Mouse (Mus musculus): Measurements from ENCODE around the gene Atg4d.
"Not testable (repeated sequence)": the region's sequence is repeated elsewhere in the genome, so short reads cannot be mapped to it uniquely, and the experiment has no call there.

The Atg4d gene

DNA sequence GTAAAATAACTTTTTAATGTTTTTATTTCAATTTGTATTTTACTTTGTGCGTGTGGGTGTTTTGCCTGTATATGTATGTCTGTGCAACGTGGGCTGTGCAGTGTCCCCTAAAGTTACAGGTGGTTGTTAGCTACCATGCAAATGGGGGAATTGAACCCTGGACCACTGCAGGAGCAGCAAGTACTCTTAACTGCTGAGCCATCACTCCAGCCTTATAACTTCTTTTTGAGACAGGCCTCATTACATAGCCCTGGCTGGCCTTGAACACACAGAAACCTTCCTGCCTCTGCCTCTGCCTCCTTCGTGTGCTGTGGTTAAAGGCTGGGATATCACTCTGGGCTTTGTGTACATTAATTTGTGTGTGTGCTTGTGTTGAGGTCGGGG lies 25.6 kb upstream of the Atg4d start:
- in situ Hi-C loops (cut with MboI, MseI), result no loop called here

DNA sequence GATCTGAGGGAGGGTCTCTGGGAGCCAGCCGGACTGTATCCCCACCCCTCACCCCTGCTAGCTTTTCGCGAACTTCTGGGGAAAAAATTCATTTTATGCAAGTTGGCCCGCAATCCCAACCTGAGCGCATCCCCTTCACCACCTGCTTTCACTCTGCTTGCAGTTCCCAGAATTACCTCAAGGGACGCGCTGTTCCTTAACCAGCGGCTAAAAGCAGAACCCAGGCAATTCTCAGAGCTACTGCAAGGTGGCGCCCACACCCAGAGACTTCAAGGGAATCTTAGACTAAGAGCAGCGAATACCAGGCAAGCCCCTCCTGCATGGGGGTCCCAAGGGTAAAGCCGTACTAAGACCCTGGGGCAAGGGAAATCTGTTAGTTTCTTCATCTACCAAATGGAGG lies 23.8 kb upstream of the Atg4d start:
- in situ Hi-C loops (cut with MboI, MseI), result no loop called here

DNA sequence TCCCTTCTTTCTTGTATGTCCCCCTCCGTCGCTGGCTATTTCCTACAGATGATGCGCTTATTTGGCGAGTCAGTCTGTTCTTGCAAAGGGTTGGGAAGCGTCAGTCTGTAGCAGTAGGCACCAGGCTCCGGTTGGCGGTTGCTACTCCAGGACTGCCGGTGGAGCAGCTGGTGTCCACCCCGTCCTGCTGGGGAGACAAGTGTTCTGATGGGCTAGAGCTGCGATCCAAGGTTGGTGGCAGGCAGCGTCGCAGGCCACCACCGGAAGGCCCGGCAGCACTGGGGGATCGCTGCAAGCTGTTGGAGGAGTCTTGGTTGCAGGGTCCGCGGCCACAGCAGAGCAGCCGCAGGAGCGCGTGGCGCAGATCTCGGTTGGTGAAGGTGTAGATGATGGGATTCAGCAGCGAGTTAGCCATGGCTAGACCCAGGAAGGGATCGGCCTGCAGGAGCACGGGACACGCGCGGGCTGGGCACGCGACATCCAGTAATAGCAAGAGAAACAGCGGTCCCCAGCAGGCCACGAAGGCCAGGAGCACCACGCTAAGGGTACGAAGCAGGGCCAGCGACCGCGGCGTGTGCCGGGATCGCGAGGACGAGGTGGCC lies 21.2 kb upstream of the Atg4d start:
- in situ Hi-C loops (cut with MboI, MseI), result no loop called here

DNA sequence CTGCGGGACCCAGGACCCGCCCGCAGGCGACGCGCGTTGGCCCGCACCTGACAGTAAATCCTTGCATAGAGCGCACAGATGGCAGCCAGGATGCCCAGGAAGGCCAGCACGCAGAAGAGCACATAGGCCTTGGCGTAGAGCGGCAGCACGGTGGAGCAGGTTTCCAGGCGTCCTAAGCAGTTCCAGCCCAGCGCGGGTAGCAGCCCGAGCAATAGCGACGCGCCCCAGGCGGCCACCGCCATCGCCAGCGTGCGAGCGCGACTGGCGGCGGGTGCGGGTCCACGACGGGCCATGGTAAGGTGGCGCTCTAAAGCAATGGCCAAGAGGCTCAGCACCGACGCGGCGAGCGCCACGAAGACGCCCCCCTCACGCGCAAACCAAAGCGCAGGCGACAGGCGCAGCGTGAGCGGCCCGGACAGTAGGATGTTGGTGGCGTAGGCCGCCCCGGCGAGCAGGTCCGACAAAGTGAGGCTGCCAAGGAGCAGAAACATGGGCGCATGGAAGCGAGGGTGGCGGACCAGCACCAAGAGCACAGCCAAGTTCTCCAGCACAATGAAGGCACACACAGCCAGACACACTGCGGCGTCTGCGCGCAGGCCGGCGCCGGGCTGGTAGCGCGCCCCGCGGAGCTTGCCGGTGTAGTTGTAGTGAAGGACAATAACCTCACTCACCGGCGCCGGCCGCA lies 20.5 kb upstream of the Atg4d start:
- in situ Hi-C loops (cut with MboI, MseI), result no loop called here

DNA sequence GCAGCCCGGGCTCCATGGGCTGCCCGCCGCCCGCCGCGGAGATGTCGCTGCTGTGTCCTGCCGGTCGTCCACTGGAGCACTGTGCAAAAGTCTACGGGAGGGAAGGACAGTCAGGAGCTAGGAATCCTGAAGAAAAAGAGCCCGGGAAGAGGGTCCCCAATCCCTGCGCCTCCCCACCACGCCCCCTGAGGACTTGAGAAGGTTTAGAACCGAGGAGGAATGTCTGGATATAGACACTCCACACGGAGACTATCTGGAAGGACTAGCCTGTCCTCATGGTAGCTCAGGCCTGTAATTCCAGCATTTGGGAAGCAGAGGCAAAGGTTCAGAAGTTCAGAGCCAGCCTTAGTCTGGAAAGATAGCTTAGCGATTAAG lies 20.0 kb upstream of the Atg4d start:
- in situ Hi-C loops (cut with MboI, MseI), result no loop called here

DNA sequence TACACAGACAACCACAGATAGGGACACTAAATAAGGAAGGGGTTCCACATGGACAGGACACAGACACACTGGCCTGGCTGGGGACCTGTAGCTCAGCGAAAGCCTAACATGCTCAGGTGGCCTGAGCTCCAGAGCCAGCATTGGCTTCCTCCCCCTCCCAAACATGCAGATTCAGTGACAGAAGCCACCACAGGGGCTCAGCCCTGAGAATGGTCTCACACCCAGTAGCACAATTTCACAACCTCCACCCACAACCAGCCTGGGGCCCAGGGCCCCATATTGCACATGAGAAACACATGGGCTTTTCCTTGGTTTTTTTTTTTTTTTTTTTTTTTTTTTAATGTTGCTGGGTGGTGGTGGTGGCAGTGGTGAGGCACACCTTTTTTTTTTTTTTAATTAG lies 18.8 kb upstream of the Atg4d start:
- in situ Hi-C loops (cut with MboI, MseI), result no loop called here

DNA sequence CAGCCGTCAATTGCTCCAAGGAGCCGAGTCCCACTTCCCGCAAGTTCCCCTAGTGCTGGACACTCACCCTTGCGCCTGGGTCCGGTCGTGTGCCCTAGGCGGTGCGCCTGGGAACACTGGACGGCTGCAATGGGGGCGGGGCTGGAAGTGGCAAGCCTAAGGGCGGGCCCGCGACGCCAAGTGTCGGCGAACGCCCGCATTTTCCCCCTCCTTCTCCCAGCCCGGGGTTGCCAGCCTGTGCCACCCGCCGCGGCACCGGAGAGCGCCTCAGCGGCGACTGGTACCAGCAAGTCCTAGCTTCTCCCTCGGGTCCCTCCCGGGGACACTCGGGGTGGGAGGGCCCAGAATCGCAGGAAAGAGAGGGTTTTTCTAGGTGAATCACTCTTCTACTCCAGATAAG lies 16.8 kb upstream of the Atg4d start, which contains the start of gene S1pr5:
Gene S1pr5 (minus strand): TSS at position 118 of the 400 bp plus-strand sequence.
- in situ Hi-C loops (cut with MboI, MseI), result no loop called here

DNA sequence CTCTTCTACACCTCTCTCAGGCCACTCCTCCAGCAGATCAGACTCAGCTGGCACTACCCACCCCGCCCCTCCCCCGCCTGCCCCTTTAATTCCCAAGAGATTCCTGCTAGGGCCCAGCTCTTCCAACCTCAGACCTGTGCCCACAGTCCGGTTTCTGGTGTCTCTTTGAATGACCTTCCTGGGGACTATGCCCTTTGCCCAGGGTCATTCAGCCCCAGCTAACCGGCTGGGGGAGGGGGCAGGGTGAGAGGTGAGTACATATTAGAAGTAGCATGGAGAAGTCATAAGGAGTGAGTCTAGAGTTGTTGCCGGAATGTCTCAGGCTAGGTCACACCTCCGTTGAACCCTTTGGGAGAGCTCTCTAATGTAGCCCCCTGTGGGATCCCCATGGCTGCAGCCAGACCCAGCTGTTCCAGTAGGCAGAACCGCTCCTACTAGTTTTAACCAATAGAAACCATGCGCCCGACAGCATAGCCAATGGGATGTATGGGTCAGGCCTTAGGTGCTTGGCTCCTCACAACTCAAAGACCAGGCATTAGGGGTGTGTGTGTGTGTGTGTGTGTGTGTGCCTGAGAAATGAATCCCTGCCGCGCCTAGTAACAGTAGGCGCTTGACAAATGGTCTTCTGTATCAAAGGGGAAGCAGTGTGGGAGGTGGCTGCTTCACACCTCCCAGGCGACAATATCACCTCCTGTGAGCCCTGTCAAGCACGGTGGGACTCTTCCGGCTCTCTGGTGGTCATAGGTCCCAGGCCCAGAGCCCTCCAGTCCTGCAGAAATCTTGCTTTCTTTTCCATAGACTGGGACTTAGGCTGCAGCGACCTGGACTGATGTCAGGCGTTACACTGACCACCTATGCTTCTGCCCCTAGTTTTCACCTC lies 15.2 kb upstream of the Atg4d start:
- in situ Hi-C loops (cut with MboI, MseI), result no loop called here

DNA sequence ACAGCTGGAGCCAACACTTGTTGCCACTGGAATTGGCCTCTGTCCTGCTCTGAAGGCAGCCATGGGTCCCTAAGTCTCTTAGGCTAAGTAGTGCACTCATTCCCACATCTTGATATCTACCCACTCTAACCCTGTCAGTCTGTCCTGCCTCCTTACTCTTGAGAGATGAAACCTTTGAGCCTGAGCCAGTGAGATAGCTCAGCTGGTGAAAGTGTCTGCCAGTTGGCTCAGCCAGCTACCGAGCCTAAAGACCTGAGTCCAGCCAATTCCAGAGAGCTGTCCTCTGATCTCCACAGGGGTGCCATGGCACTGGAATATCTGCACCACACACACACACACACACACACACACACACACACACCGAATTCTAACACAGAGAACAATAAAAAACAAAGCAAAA lies 14.6 kb upstream of the Atg4d start:
- in situ Hi-C loops (cut with MboI, MseI), result no loop called here

DNA sequence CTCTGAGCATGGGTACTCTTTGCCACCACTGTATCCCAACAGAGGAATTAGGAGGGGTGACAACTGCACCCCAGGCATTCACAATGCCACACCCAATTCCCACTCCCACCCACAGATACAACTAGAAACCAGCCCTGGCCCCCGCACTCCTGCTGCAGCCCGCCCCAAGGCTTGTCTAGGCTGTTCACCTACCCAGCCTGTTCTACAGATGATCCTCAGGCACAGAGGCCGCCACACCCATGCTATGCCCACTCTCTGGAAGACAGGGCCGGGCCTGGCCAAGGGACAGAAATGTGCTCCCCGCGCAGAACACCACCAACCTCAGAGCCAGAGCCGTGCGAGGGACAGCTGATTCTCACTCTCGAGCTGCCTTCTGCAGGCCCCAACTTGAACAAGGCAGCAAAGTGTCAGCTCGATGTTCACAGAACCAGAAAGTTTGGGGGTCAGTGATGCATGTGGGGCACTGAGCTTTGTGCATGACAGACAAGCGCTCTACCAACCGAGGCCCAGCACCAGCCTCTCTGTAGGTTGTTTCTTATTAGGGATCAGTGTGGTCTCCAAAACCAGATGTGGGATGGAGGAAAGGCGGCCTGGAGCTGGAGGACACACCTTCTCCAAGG lies 13.9 kb upstream of the Atg4d start:
- in situ Hi-C loops (cut with MboI, MseI), result no loop called here

DNA sequence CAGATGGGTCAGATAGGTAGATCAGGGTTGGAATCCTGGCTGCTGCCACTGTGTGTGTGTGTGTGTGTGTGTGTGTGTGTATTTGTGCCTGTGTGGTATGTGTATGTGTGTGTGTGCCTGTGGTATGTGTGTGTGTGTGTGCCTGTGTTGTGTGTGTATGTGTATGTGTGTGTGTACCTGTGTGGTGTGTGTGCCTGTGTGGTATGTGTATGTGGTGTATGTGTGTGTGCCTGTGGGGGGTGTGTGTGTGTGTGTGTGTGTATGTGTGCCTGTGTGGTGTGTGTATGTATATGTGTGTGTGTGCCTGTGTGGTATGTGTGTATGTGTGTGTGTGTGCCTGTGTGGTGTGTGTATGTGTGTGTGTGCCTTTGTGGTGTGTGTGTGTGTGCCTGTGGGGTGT lies 10.4 kb upstream of the Atg4d start:
- in situ Hi-C loops (cut with MboI, MseI), result no loop called here

DNA sequence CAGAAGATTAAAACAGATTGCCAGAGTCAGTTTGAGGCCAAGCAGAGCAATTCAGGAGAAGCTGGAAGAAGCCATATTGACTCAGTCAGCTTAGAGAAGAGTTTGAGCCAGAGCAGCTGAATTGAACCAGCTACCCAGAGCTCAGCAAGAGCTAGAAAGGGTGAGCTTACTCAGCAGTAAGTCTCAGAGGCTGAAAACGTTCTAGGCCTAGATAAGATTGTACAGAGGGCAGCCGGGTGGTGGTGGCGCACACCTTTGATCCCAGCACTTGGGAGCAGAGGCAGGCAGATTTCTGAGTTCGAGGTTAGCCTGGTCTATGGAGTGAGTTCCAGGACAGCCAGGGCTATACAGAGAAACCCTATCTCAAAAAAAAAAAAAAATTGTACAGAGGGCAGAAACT lies 8.7 kb upstream of the Atg4d start:
- in situ Hi-C loops (cut with MboI, MseI), result not testable (repeated sequence)

DNA sequence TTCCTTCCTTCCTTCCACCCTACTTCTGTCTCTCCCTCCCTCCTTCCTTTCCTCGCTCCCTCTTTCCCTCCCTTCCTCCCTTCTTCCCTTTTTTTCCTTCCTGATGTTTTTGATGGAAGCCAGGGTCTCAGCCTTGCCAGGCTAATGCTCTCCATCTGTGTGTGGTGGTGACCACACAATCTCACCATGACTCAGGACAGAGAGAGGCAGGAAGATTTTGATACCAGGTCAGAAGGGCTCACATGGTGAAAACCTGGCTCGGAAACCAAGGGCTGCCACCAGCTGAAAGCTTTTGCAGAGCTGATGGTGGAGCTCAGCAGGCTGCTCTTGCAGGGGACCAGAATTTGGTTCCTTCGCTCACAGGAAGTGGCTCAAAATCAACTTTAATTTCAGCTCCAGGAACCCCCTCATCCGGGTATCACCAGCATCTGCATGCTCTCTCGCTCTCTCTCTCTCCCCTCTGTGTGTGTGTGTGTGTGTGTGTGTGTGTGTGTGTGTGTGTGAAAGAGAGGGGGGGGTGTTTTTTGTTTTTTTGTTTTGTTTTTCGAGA lies 4.5 kb upstream of the Atg4d start:
- in situ Hi-C loops (cut with MboI, MseI), result no loop called here

DNA sequence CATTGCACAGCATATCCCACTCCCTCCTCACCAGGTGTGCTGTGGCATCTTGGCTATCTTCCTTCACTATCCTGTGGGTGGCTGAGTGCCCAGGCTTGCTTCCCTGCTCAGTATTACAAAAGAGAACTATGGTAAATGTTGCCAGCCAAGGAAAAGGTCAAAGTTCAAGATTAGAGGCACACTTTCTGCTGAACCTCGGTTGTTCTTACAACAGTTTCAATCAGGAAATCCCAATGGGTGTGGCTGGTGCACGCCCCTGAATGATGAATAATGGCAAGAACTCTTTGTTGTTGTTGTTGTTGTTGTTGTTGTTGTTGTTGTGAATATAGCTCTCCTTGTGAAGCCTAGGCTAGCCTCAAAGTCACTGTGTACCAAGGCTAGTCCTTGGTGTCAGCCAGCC lies 3.3 kb upstream of the Atg4d start:
- in situ Hi-C loops (cut with MboI, MseI), result no loop called here

DNA sequence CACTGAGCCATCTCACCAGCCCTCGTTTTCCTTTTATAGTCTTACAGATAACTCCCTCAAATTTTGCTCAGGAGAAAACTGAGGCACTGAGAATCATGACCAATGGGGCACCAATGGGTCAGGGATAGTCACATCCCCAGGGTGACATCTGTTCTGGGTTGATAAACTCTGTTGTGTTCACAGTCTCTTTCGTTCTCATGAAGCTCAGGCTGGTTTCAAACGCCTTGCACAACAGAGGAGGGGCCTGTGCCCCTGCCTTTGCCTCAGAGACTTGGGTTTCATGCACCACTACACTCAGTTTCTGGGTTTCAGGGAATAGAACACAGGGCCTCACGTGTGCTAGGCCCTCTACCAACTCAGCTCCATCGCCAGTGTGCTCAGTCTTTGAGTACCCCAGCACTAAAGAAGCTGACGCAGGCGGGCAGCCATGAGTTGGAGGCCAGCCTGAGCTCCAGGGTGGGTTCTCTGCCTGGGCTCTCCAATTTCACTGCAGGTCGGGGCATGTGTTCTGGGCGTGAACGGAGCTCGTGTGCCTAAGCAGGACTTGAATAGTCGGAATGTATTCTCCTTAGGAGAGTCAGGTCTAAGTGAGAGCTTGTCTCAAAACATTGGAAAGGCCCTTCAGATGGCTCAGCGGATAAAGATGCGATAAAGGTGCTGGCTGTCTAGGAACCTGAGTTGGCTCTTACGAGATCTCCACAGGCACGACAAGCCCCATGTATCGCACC lies 657 bp upstream of the Atg4d start:
- in situ Hi-C loops (cut with MboI, MseI), result no loop called here

DNA sequence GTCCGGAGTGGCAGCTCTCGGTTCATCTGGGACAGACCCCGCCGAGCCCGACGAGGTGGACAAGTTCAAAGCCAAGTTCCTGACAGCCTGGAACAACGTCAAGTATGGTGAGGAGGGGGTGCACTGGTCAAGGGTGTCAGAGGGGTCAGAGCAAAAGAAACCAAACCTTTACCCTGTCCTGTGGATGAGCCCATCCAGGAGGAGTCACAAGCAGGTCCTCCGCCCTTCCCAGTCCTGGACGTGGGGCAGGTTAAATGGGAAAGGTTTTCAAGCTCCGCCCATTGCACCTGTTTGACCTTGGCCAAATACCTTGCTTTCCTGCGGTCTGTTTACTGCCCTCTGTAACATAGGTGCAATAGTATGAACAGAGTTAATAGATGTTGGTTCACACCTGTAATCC lies 518 bp downstream of the Atg4d start:
- in situ Hi-C loops (cut with MboI, MseI), result no loop called here

DNA sequence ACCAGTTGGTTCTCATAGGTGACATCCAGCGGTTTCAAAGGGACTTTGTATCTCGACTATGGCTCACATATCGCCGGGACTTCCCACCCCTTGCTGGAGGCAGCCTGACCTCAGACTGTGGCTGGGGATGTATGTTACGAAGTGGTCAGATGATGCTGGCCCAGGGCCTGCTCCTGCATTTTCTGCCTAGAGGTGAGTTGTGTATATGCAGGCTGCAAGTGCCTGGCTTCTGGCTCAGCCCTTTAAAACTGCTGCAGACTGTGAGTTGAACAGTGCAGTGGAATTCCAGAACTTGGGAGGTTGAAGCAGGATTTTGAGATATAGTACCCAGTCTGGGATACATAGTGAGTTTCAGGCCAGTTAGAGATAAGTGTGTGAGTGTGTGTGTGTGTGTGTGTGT lies 1.8 kb downstream of the Atg4d start:
- in situ Hi-C loops (cut with MboI, MseI), result no loop called here

DNA sequence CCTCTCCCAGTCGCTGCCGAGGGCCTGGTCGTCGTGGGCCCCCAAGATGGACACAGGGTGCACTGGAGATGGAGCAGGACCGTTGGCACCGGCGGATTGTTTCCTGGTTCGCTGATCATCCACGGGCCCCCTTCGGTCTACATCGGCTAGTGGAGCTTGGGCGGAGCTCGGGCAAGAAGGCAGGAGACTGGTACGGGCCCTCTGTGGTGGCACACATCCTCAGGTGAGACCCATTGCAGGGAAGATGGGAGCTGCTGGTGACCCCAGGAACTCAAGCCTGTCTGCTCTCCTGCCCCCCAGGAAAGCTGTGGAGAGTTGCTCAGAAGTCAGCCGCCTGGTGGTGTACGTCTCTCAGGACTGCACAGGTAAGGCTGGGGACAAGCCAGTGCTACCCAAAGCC lies 3.2 kb downstream of the Atg4d start:
- in situ Hi-C loops (cut with MboI, MseI), result no loop called here

DNA sequence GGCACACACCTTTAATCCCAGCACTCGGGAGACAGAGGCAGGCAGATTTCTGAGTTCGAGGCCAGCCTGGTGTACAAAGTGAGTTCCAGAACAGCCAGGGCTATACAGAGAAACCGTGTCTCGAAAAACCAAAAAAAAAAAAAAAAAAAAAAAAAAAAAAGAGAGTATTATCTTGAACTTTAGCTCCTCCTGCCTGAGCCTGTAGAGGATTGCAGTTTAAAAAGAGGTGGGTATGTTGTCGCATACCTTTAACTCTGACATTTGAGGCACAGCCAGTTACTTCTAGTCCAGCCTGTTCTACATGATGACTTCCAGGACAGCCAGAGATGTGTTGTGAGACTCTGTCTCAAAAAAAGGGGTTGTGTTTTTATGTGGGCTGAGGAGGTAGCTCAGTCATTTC lies 4.5 kb downstream of the Atg4d start:
- in situ Hi-C loops (cut with MboI, MseI), result not testable (repeated sequence)

DNA sequence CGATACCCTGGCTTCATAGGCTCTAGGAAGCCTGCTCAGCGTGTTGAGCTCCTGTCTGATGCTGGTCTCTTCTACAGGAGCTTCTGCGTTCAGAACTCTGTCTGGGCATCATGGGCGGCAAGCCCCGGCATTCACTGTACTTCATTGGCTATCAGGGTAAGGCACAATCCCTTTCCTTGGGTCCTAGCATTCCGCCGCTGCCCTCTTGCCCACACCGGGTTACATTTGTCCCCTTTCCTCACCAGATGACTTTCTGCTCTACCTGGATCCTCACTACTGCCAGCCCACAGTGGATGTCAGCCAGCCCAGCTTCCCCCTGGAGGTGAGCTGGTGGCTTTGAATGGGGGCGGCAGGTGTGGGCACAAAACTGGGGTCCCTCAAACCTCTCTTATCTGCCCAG lies 7.3 kb downstream of the Atg4d start:
- in situ Hi-C loops (cut with MboI, MseI), result no loop called here

DNA sequence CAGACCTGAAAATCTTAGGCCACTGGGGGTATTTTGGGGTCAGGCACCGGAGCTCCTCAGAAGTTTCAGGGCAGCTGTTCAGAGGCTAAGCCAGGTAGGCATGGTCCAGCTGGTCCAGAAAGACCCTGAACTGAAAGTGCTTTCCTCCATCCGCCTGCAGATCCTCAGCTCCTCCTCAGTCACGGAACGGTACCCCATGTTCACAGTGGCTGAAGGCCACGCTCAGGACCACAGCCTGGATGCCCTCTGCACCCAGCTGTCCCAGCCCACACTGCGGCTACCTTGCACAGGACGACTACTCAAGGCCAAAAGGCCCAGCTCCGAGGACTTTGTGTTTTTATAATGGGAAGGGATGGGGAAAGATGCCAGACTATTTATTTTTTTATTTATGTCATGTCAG lies 8.0 kb downstream of the Atg4d start:
- in situ Hi-C loops (cut with MboI, MseI), result no loop called here
